Mouse (Mus musculus) midbrain, postnatal 0 days (tissue): Measurements from ENCODE around the gene Ghrl. TPM values are rescaled to one million over a fixed set of nuclear protein-coding genes. Genes with fewer than 3 reads are reported as not detected.

ENCODE experiments used
- ATAC-seq: fragments of 200-750 bp; cut with Nextera tagmentation; 2 replicates; pipeline ENCODE4 v1.8.0; 2017; ENCODE audit warnings: moderate number of reproducible peaks, mild to moderate bottlenecking, moderate TSS enrichment, moderate library complexity; ENCODE audit not compliant: low FRiP score
- DNase-seq: peaks from one replicate; pipeline ENCODE4 v3.0.0-alpha.2; 2015; ENCODE audit warnings: low spot score
- H3K27ac ChIP-seq: fragments of 300-500 bp; sonication (generic); 2 replicates; pipeline ENCODE4 v1.5.1; 2014; ENCODE audit warnings: low read depth, mild to moderate bottlenecking, low read length, mixed read lengths
- H3K27me3 ChIP-seq: fragments of 300-500 bp; sonication (generic); 2 replicates; pipeline ENCODE4 v1.6.1; 2014; ENCODE audit warnings: low read length, control low read depth, mixed read lengths; ENCODE audit not compliant: insufficient read depth
- H3K36me3 ChIP-seq: fragments of 300-500 bp; sonication (generic); 2 replicates; pipeline ENCODE4 v1.6.1; 2014; ENCODE audit warnings: low read length, control low read depth, mixed read lengths; ENCODE audit not compliant: insufficient read depth
- H3K4me1 ChIP-seq: fragments of 300-500 bp; sonication (generic); 2 replicates; pipeline ENCODE4 v1.6.1; 2014; ENCODE audit warnings: mild to moderate bottlenecking, control low read depth, antibody characterized with exemption, low read length, mixed read lengths; ENCODE audit not compliant: insufficient read depth
- H3K4me2 ChIP-seq: fragments of 300-500 bp; sonication (generic); 2 replicates; pipeline ENCODE4 v1.6.1; 2014; ENCODE audit warnings: low read depth, mild to moderate bottlenecking, low read length, mixed read lengths; ENCODE audit not compliant: poor library complexity, severe bottlenecking
- H3K4me3 ChIP-seq: fragments of 300-500 bp; sonication (generic); 2 replicates; pipeline ENCODE4 v1.5.1; 2014; ENCODE audit warnings: low read depth, mild to moderate bottlenecking, low read length, moderate library complexity
- H3K9ac ChIP-seq: fragments of 300-500 bp; sonication (generic); replicated peaks from 2 replicates; pipeline ENCODE4 v1.6.1; 2014; ENCODE audit warnings: mild to moderate bottlenecking, low read length, moderate library complexity, mixed read lengths; ENCODE audit not compliant: poor library complexity, severe bottlenecking
- H3K9me3 ChIP-seq: fragments of 300-500 bp; sonication (generic); 2 replicates; pipeline ENCODE4 v1.6.1; 2016; ENCODE audit warnings: low read length, control low read depth
- CTCF ChIP-seq: IDR thresholded peaks from 2 replicates; pipeline ENCODE4 v1.5.1; 2016; ENCODE audit warnings: antibody characterized with exemption, mild to moderate bottlenecking
- WGBS: fragments of 180-500 bp; shearing (Covaris S2); extraction: QIAGEN DNeasy Blood & Tissue Kit; methylation state at CpG from one replicate; pipeline ENCODE4 v1.1.7; 2014; 5-methylcytosine and 5-hydroxymethylcytosine counted together
- polyA plus RNA-seq: library from polyadenylated mRNA; unstranded; fragments of >200 nt; fragmentation: Nextera tagmentation; extraction: Ambion mirVana; gene quantifications from 2 replicates; pipeline ENCODE4 v1.2.1, GENCODE M21; 2015
- total RNA-seq: library from RNA; depleted of rRNA; stranded (reverse); fragments of >200 nt; gene quantifications from 2 replicates; pipeline ENCODE4 v1.2.3, GENCODE M21; 2014

Gene Ghrl
- total and polyA plus RNA-seq, 2 experiments from 2014 or later, result not detected

DNA sequence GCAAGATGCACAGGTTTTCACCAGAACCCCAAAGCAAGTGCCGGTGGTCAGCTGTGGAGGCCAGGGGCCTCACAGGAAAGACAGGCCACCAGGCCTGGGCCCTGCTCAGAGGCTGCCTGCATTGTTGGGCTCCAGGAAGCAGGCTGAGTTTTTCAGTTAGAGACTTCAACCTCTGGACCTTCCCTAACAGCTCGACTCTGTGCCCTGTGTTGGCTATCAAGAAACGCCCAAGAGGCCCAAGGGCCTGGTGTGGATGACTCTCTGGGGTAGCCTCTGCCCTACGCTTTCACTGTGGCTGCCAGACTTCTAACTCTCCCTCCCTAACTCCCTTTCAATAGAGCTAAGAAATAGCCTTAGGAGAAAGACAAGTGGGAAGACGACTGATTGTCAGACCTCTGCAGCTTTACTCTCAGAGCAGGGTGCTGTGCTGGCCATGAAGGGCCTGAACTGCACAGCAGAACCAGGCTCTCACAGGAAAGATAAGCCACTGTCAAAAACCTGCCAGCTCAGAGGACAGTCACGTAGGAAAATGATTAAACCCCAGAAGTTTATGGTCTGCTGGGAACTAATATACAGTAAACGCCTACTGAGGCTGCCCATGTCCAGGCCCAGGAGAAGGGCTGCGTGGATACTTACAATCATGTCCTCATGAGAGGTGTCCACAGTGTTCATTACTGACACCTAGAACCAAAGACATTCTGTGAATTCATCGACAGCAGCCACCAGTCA lies 17.8 kb upstream of the Ghrl start:
- no peak overlapping the region for H3K27ac ChIP-seq
- DNase-seq (no peak), ATAC-seq (no peak)
- H3K4me3 ChIP-seq, result no peak overlapping the region
- no peak overlapping the region for H3K4me2 ChIP-seq
- peaks cover 4% of the 10 kb centered on the region; the same call in 1 of the 2 replicates for H3K4me1 ChIP-seq
- peaks cover 44% of the 10 kb centered on the region for H3K36me3 ChIP-seq
- no peak overlapping the region for H3K9ac ChIP-seq
- 92% methylated on average over 9 of the region's 9 CpGs for WGBS
- H3K9me3 ChIP-seq, result no peaks in the 10 kb centered on the region
- TF ChIP-seq CTCF, result no peak
- no peaks in the 10 kb centered on the region for H3K27me3 ChIP-seq

GRCm38 (mm10) chr6:113731296-113731695 lies 11.6 kb upstream of the Ghrl start:
- ATAC-seq, result no peak
- Histone ChIP-seq H3K4me2 (no peak overlapping the region), H3K27me3 (no peaks in the 10 kb centered on the region), H3K4me1 (no peaks in the 10 kb centered on the region; the same call in 1 of the 2 replicates), H3K9ac (no peak overlapping the region), H3K36me3 (peaks cover 76% of the 10 kb centered on the region), H3K9me3 (no peaks in the 10 kb centered on the region), H3K4me3 (no peak overlapping the region), H3K27ac (no peak overlapping the region)
- no peak for DNase-seq
- TF ChIP-seq CTCF, result no peak
- WGBS, result 97% methylated on average over 3 of the region's 3 CpGs

DNA sequence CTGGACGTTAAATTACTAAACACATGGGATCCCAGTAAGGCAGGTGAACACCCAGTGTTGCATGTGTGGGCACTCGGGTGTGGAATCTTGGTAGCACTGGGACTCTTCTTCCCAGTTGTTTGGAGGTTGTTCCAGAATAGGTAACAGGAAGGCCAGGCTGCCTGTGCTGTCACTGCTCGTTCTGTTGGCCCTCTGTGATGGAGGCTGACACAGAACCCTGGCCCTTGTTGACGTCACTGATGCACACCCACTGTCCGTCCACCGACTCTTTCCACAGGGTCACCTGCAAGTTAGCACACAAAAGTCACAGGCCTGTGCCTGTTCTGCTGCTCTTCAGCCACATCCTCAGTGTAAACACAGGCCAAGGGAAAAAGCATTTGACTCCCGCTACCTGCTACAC lies 8.5 kb upstream of the Ghrl start:
- H3K4me2 ChIP-seq, result no peak overlapping the region
- 92% methylated on average over 7 of the region's 7 CpGs for WGBS
- H3K27ac ChIP-seq, result no peak overlapping the region
- no peak overlapping the region for H3K4me3 ChIP-seq
- no peak overlapping the region for H3K9ac ChIP-seq
- no peak for ATAC-seq
- DNase-seq, result no peak
- no peaks in the 10 kb centered on the region for H3K27me3 ChIP-seq
- H3K9me3 ChIP-seq, result no peaks in the 10 kb centered on the region
- no peaks in the 10 kb centered on the region for H3K4me1 ChIP-seq
- peaks cover 55% of the 10 kb centered on the region for H3K36me3 ChIP-seq
- no peak for TF ChIP-seq CTCF

DNA sequence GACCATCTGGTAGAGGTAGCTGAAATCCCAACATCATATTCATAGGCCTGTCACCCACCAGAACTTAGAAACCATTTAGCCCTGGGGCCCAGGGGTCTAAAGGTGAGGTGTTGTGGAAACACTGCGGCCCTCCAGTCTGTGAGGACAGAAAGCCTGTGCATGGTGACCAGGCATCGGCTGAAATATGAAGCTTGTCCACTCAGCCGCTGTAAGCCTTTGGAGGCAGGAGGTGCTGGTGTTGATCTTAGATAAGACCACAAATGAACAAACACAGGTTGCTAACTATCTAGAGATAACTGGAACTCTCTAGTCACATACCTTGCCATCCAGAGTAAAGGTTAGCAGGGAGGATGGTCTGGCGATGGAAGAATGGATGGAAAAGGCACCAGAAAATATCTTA lies 1.4 kb upstream of the Ghrl start:
- no peaks in the 10 kb centered on the region for H3K4me1 ChIP-seq
- H3K9me3 ChIP-seq, result no peaks in the 10 kb centered on the region
- no peak overlapping the region for H3K4me3 ChIP-seq
- DNase-seq, result no peak
- no peak overlapping the region for H3K4me2 ChIP-seq
- H3K27me3 ChIP-seq, result no peaks in the 10 kb centered on the region
- 95% methylated on average over 4 of the region's 4 CpGs for WGBS
- ATAC-seq, result no peak
- TF ChIP-seq CTCF, result no peak
- H3K27ac ChIP-seq, result no peak overlapping the region
- no peak overlapping the region for H3K9ac ChIP-seq
- peaks cover 31% of the 10 kb centered on the region for H3K36me3 ChIP-seq

DNA sequence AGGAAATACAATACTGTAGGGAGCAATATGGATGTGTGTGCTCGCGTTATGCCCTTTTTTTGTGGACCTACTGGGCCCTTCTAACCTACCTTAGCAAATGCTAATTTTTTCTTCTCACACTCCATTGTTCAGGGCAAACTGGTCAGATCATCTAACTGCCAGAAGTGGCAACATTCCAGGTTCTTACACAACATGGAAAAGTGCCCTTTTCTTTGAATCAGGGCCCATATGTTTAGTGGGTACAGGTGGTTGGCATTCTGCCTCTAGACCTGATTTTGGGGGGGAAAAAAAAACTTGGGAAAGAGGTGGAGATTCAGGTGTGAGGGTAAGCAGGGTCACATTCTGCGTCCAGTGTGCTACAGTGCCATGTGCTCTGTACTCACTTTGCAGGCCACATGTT lies 2.1 kb downstream of the Ghrl start:
- Histone ChIP-seq H3K27me3 (no peaks in the 10 kb centered on the region), H3K36me3 (peaks cover 49% of the 10 kb centered on the region), H3K4me2 (no peak overlapping the region), H3K4me3 (no peak overlapping the region), H3K27ac (no peak overlapping the region), H3K4me1 (no peaks in the 10 kb centered on the region), H3K9ac (no peak overlapping the region), H3K9me3 (no peaks in the 10 kb centered on the region)
- 93% methylated on average over 3 of the region's 3 CpGs for WGBS
- DNase-seq (no peak), ATAC-seq (no peak)
- no peak for TF ChIP-seq CTCF

DNA sequence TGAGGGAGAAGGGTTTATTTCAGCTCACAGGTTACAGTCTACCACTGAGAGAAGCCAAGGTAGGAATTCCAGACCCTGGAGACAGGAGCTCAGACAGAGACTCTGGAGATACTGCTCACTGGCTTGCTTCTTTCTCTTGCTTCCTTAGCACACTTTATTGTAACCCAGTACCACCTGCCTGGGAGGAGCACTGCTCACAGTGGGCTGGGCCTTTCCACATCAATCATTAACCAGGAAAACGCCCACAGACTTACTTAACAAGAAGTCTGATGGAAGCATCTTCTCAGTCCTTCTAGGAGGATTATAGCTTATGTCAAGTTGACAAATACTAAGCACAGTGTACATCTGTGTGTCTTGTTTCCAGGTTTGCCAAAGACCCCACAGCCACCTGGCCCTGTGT lies 4.9 kb downstream of the Ghrl start:
- no peak overlapping the region for H3K4me2 ChIP-seq
- H3K27ac ChIP-seq, result no peak overlapping the region
- H3K36me3 ChIP-seq, result peaks cover 57% of the 10 kb centered on the region
- no peak overlapping the region for H3K4me3 ChIP-seq
- no peaks in the 10 kb centered on the region for H3K4me1 ChIP-seq
- DNase-seq, result no peak
- no peak for TF ChIP-seq CTCF
- no peak for ATAC-seq
- no peak overlapping the region for H3K9ac ChIP-seq
- 92% methylated on average over 1 of the region's 1 CpGs for WGBS
- no peaks in the 10 kb centered on the region for H3K27me3 ChIP-seq
- H3K9me3 ChIP-seq, result no peaks in the 10 kb centered on the region
